Mouse (Mus musculus) megakaryocyte, embryonic 14.5 days (primary cell): Measurements from ENCODE around the gene Ocm.

ENCODE experiments used
- FLI1 ChIP-seq: IDR thresholded peaks from 2 replicates; pipeline ENCODE4 v1.6.1; 2012; ENCODE audit warnings: low read length, inconsistent platforms, mixed read lengths
- GATA1 ChIP-seq: IDR thresholded peaks from 3 replicates; pipeline ENCODE4 v1.6.1; 2012; ENCODE audit warnings: mixed read lengths, low read length, inconsistent platforms, borderline replicate concordance

- TF ChIP-seq GATA1: no peak
- no peak for TF ChIP-seq FLI1
Observed at GRCm38 (mm10) chr5:144014551-144015311, 11.7 kb downstream of the Ocm start, which contains the start of gene Ccz1.
